Mouse (Mus musculus) MEL-GATA-1-ER (cell line): Measurements from ENCODE around the gene Map4k3.
"Not testable (repeated sequence)": the region's sequence is repeated elsewhere in the genome, so short reads cannot be mapped to it uniquely, and the experiment has no call there.

Experiments
- DNase-seq: peaks from one replicate; pipeline ENCODE4 v3.0.0-alpha.2; 2012; ENCODE audit warnings: low read depth; ENCODE audit errors: extremely low read depth

Gene Map4k3

GRCm38 (mm10) chr17:80728062-80728858 is at the start of gene Map4k3:
TSS of gene Map4k3 (minus strand) at chr17:80728485.
- DNase-seq: peak; percentile 3

- DNase-seq: no peak
These were observed 49.3 kb upstream of the Map4k3 start for GRCm38 (mm10) chr17:80777581-80777980.

- DNase-seq: no peak
These were observed 47.0 kb upstream of the Map4k3 start for GRCm38 (mm10) chr17:80775178-80775788.

GRCm38 (mm10) chr17:80772545-80773453 is 44.5 kb upstream of the Map4k3 start:
- DNase-seq: no peak

GRCm38 (mm10) chr17:80770065-80770464 is 41.8 kb upstream of the Map4k3 start:
- no peak for DNase-seq

- no peak for DNase-seq
These were observed 36.9 kb upstream of the Map4k3 start for GRCm38 (mm10) chr17:80765204-80765603.

- DNase-seq: peak; percentile 19
These were observed 34.9 kb upstream of the Map4k3 start for GRCm38 (mm10) chr17:80763065-80763681.

GRCm38 (mm10) chr17:80762391-80763040 is 34.2 kb upstream of the Map4k3 start:
- no peak for DNase-seq

- DNase-seq: not testable (repeated sequence)
These were observed 32.9 kb upstream of the Map4k3 start for GRCm38 (mm10) chr17:80761191-80761590.

GRCm38 (mm10) chr17:80760344-80761145 is 32.3 kb upstream of the Map4k3 start:
- DNase-seq: no peak

- no peak for DNase-seq
These were observed 27.8 kb upstream of the Map4k3 start for GRCm38 (mm10) chr17:80756043-80756442.

GRCm38 (mm10) chr17:80755076-80755871 is 27.0 kb upstream of the Map4k3 start:
- DNase-seq: no peak

GRCm38 (mm10) chr17:80754589-80754988 is 26.3 kb upstream of the Map4k3 start:
- no peak for DNase-seq

GRCm38 (mm10) chr17:80752466-80752865 is 24.2 kb upstream of the Map4k3 start:
- DNase-seq: no peak

GRCm38 (mm10) chr17:80739421-80739820 is 11.1 kb upstream of the Map4k3 start:
- DNase-seq: no peak

- DNase-seq: peak; percentile 50
These were observed 6.4 kb upstream of the Map4k3 start for GRCm38 (mm10) chr17:80734700-80735099.

- DNase-seq: no peak
These were observed 5.0 kb upstream of the Map4k3 start for GRCm38 (mm10) chr17:80733121-80733800.

- DNase-seq: no peak
These were observed 4.0 kb upstream of the Map4k3 start for GRCm38 (mm10) chr17:80732256-80732655.

GRCm38 (mm10) chr17:80730283-80730682 is 2.0 kb upstream of the Map4k3 start:
- DNase-seq: not testable (repeated sequence)
